Mouse (Mus musculus): ENCODE data around the gene Zfp97. TPM values are rescaled to one million over a fixed set of nuclear protein-coding genes. Genes with fewer than 3 reads are reported as not detected.

The Zfp97 gene
- polyA plus RNA-seq (2012; rRNA removed): 0.97 and 1.1 TPM in 2 replicates

DNA sequence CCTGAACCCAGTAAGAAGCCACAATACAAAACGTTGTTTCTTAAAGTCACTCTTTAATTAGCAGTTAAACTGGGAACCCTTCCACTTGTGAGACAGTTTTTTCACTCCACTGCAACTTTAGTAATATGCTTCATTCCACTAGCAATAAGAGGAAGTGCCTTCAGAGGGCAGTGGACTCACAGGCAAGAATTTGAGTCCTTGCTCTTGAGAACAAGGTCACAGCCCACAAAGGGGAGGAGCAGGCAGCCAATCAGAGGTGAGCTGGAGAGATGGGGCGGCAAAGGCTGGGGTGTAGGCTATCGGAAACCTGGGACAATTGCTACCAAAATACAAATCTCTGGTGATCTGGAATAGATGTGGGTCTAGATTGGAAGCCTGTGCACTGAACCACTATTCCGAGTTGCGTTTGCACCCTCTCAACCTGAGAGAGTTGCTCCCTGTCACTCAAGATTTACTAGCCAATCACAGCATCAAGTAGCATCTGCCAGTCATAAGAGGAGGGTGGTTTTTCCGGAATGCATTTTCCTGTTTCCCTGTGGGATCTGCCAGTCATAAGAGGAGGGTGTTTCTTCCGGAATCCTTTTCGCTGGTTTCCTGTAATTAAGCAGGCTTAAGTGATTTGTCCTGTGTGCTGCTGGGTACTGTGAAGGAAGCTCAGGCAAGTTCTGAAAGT is at the start of gene Zfp97:
Zfp97 (plus strand) TSS at position 586 of the 673 bp plus-strand sequence.

Other genes with a start within 250 kb of the Zfp97 start
- 0.74 and 1.0 TPM in 2 replicates for gene Zfp960, start 57.3 kb upstream of the Zfp97 start, polyA plus RNA-seq (2012; rRNA removed)